Mouse (Mus musculus) c-Kit-negative CD71-positive TER-119-positive erythroid progenitor cells, embryonic 14.5 days (primary cell): Measurements from ENCODE around the gene Csrnp2.
A peak's percentile ranks its signal among the peaks of the same experiment; 100 is the strongest.

Experiments
- DNase-seq: peaks from one replicate; pipeline ENCODE4 v3.0.0-alpha.2; 2013; ENCODE audit warnings: low read depth, low spot score

The Csrnp2 gene

GRCm38 (mm10) chr15:100478351-100478750 lies 16.9 kb downstream of the Csrnp2 start:
- no peak for DNase-seq

DNA sequence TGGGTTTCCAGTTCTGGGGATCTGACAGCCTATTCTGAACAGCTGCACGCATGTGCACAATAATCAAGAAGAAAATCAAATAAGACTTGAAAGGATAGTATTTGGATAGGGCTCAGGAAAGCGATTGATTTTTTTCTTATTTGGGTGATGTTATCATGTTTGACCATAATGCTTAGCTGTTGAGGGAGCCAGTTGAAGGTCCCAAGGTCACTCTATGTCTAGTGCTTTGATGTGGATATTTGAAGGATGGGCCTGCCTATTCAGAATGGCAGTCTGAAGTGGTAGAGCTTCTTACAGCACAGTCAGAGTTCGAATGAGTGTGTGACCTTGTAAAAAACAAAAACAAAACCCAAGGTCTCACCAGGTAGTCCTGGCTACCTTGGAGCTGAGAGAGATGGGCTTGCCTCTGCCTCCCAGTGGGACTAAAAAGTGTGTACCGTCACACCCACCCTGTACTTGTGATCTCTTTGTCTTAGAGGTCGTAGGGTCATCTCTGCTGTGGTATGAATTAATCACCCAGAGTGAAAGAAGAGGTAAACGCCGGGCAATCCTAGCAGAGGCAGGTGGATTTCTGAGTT lies 21.3 kb downstream of the Csrnp2 start:
- DNase-seq = no peak

- DNase-seq = no peak
These were observed 25.3 kb downstream of the Csrnp2 start for GRCm38 (mm10) chr15:100470037-100470436.

- DNase-seq = no peak
These were observed 26.1 kb downstream of the Csrnp2 start for GRCm38 (mm10) chr15:100469189-100469545.

DNA sequence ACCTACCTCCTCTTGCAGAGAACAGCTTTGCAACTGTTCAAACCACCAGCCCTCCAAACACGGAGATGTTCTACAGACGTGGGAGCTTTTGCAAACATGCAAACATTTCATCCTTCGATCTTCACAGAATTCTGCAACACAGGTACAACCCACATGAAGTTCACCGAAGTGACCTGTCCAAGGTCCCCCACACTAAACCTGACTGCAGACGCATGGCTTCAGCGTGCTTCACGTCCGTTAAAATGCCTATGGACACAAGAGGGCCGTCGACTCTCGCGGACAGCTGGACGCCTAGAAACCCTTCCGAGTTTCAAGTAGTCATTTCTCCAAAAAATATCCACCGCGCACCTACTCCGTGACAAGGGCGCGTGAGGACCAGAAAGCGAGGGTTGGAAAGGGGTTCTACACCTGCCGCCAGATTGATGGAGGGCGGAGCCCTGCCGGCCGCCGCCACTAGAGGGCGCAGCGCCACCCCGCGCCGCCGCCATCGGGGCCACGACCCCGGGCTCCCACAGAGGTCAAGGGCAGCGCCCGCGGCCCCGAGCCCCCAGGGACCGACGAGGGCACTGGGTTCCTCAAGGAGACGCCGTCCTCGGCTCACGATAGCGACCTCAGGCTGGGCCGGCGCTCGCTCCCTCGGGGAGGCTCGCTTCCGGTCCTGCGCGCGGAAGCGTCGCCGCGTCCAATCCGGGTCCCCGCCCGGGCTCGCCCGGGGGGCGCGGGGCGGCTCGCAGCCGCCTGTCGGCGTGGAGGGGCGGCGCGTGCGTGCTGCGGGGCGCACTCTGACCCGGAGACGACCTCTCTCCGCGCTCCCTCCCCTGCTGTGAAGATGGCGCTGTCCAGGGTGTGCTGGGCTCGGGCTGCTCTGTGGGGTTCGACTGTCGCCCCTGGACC lies 26.7 kb downstream of the Csrnp2 start, which contains the start of gene Letmd1:
TSS of gene Letmd1 (plus strand) at position 729 of the 894 bp plus-strand sequence.
- peak; percentile 53 for DNase-seq

- DNase-seq = no peak
These were observed 27.6 kb downstream of the Csrnp2 start for GRCm38 (mm10) chr15:100467738-100468137.

GRCm38 (mm10) chr15:100465432-100465831 lies 29.9 kb downstream of the Csrnp2 start:
- no peak for DNase-seq

DNA sequence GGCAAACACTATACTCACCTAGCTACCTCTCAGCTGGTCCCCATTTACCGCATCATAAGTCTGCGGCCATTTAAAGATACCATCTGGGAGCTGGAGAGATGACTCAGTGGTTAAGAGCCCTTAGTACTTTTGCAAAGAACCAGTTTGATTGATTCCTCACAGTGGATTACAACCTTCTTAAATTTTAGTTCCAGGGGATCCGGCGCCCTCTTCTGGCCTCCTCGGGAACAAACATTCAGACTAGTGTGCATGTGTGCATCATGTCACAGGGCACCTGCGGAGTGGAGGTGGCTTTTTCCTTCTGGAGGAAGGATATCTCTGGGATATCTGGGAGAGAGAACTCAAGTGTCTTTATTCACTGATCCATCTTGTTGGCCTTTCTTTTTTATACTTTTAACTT lies 31.6 kb downstream of the Csrnp2 start:
- DNase-seq = peak; percentile 46

DNA sequence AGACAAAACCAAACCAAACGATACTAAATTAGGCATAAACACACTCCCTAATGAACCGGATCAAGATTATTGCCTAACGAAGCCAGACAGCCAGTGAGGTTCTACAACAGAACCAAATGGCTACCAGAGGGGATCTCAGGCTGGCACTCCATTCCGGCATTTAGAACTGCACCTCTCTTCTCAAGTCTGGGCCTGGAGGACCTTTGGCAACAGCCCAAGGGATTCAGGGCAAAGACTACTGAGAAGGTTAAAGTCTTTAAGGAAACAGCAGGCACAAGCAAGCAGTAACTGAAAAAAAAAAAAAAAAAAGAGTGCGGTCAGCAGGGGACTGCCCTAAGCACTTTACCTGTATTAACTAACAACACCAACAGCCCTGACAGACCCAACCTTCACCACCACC lies 33.2 kb downstream of the Csrnp2 start:
- no peak for DNase-seq

- DNase-seq = no peak
These were observed 33.6 kb downstream of the Csrnp2 start for GRCm38 (mm10) chr15:100461646-100462045.

GRCm38 (mm10) chr15:100460942-100461341 lies 34.3 kb downstream of the Csrnp2 start:
- no peak for DNase-seq

DNA sequence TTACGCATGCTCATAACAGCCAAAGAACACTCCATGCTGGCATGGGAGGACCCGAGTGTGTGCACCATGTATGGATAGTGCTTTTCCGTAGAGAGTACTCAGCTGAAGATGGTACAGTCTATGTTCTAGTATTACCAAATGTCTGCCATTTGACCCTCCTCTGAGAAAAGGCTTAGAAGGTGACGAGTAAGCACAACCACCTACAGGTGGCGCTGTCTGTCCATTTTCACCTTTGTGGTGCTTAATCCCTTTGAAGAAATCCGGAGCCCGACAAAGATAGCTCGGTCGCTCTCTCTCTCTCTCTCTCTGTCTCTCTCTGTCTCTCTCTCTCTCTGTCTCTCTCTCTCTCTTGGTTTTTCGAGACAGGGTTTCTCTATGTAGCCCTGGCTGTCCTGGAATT lies 37.2 kb downstream of the Csrnp2 start:
- peak; percentile 63 for DNase-seq

- peak; percentile 69 for DNase-seq
These were observed 37.9 kb downstream of the Csrnp2 start for GRCm38 (mm10) chr15:100457340-100457739.

DNA sequence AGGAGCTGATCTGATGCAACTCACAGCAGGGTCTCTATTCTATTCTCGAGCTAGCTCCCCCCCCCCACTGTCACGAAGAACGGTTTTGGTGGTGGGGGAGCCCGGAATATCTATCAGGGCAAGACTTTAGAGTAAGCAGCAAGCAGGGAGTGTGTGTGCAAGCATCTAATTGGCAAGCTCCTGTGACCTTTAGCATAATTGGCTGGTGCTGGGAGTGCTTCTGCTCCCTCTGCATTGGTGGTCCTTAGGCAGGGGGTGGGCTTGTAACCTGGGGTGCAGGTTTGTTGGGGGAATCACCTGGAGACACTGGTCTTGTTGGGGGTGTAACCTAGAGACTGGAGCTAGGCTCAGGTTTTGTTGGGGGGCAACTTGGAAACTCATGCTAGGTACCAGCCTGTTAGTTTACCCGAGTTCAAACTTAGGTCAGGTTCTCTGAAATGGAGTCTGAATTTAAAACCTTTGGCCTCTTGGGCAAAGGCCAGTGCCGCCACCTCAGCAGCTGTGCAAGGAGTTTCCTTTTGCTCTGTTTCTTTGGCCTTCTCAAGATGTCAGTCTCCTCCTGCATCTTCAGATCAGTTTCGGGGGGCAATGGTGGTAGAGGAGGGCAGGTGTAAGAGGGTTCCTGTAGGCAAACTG lies 38.8 kb downstream of the Csrnp2 start:
- no peak for DNase-seq

GRCm38 (mm10) chr15:100452486-100452885 lies 42.8 kb downstream of the Csrnp2 start:
- no peak for DNase-seq

GRCm38 (mm10) chr15:100451245-100451644 lies 44.0 kb downstream of the Csrnp2 start:
- no peak for DNase-seq

DNA sequence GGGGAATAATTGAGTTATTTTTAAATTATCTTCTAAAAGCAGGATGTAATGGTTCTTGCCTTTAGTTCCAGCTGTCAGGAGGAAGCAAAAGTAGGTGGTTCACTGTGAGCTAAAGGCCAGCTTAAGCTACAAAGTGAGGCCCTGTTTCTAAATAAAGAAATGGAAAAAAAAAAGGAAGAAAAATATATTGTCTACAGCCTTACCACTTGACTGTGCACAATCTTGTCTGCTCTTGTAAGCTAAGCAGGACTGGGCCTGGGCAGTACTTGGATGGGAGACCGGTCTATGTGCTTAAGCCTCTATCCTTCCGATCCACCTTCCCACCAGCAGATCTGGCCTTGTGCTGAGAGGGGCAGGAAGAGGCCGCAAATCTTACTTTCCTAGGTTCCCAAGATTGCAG lies 45.8 kb downstream of the Csrnp2 start:
- DNase-seq = no peak

DNA sequence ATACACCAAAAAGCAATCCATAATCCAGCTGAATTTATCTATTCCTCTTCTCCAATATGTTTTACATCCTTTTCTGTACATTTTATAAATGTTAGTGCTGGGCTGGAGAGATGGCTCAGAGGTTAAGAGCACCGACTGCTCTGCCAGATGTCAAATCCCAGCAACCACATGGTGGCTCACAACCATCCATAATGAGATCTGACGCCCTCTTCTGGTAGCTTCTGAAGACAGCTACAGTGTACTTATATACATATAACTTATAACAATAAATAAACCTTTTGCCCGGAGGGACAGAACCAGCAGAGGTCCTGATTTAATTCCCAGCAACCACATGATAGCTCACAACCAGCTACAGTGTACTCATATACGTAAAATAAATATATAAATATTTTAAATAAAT lies 46.7 kb downstream of the Csrnp2 start:
- no peak for DNase-seq

DNA sequence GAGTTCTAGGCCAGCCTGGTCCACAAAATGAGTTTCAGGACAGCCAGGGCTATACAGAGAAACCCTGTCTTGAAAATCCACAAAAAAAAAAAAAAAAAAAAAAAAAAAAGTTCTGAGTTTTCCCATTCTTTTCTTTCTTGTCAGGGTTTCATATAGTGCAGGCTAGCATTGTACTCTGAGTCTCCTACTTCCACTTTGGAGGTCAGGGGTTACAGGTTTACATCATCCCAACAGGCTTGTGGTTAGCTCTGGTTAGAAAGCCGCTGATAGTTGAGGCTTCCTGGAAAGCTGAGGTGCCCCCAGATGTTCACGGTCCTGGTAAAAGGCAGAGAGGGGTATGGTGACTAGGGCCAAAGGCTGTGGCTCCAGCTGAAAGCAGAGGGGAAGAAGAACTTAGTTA lies 48.4 kb downstream of the Csrnp2 start:
- DNase-seq = no peak

GRCm38 (mm10) chr15:100443126-100443922 lies 52.0 kb downstream of the Csrnp2 start:
- DNase-seq = no peak

DNA sequence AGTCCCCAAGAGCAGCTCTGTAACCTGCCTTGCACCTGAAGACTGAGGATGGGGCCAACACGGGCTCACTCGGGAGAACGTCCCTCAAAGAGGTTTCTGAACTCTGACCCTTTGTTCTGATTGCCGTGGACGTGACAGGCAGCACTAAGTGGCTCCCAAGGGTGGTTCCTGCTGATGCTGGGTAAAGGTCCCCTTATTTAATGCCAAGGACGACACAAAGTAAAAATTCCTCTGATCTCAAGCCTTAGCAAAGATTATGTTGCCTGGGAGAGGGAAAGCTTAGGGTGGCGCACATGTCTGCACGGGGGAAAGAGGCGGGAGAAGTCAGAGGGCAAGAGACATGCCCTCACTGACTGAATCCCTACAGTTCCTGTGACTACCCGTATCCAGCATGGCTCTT lies 58.8 kb downstream of the Csrnp2 start:
- no peak for DNase-seq

DNA sequence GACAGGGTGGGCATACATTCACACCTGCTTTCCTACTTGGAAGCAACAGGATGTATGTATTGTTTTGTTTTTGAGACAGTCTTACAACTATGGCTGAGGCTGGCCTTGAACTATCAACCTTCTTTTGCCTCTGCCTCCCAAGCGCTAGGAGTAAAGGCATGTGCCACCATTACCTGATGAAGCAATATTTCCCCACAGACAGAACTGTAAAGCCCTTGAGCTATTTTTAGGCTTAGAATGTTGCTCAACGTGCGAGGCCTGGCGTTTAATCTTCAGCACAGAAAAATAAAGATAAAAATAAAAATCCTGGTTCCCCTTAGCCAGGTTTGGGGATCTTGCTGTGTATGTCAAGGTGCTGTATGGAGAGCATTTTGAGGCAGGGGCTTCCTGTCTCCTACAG lies 59.2 kb downstream of the Csrnp2 start:
- no peak for DNase-seq
